Mouse (Mus musculus) Patski (cell line): Measurements from ENCODE around the gene Rab11fip3. TPM values are rescaled to one million over a fixed set of nuclear protein-coding genes. Genes with fewer than 3 reads are reported as not detected.
"Not testable (repeated sequence)": the region's sequence is repeated elsewhere in the genome, so short reads cannot be mapped to it uniquely, and the experiment has no call there.

Source experiments
- ATAC-seq: fragments of 100-300 bp; one replicate; pipeline ENCODE4 v1.8.0; 2021
- CTCF ChIA-PET: fragments of 350-600 bp; sonication (Branson Sonifier 250); formaldehyde crosslinking; loops from one replicate; lab custom pipeline; 2022; ENCODE audit warnings: inconsistent platforms; lab: Charles Lee
- POLR2A ChIA-PET: fragments of 350-600 bp; sonication (Branson Sonifier 250); formaldehyde crosslinking; loops from one replicate; lab custom pipeline; 2022; ENCODE audit warnings: antibody characterized with exemption, inconsistent platforms; lab: Charles Lee
- DNase-seq: peaks from one replicate; pipeline ENCODE4 v3.0.0-alpha.2; 2011; ENCODE audit warnings: low read depth, low spot score
- H3K27me3 ChIP-seq: fragments of 371-371 bp; one replicate; pipeline ENCODE4 v1.5.1; 2021
- CTCF ChIP-seq: fragments of 100-300 bp; IDR thresholded peaks from one replicate; pipeline ENCODE4 v1.5.1; 2021
- in situ Hi-C: fragments of 300-500 bp; cut with MboI; formaldehyde crosslinking; loops from 3 replicates; pipeline ENCODE4 v1.11.1; 2018; ENCODE audit warnings: low pct_unique_long_range_greater_than_20kb, mixed read lengths
- polyA plus RNA-seq: library from polyadenylated mRNA; unstranded; gene quantifications from one replicate; pipeline ENCODE4 v1.2.3, GENCODE M21; 2021

The Rab11fip3 gene
- polyA plus RNA-seq, 1 experiment from 2014 or later = 35.9 TPM

DNA sequence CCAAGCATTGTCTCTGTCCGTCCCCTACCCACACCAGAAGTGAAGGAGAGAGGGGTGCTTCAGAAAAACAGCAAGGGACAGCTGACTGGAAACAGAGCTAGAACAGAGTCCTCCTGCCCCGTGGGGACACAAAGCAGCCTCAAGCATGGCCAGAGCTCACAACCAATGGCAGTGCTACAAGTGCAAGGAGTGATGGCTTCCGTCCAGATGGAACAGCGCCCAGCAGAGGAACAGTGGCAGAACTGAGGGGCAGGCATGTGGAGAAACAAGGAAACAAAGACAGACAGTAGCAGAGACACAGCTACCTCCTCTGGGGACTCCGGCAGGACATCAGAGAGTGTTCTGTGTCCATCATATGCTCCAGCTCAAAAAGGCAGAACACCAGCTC, 26.1 kb downstream of the Rab11fip3 start:
- TF ChIP-seq CTCF = no peak
- CTCF ChIA-PET = interaction anchor here (1.3 to 1.6 kb wide), 2 partner anchors 33 to 47 kb away, joined by 3 to 4 read pairs; partner anchors contain the start of gene Decr2
- in situ Hi-C loops = no loop called here
- DNase-seq = no peak
- no peaks in the 10 kb centered on the region for H3K27me3 ChIP-seq
- no peak for ATAC-seq
- POLR2A ChIA-PET = interaction anchor here (0.8 kb wide), 1 partner anchor 12 kb away, joined by 3 read pairs; no protein-coding TSS in a partner anchor

DNA sequence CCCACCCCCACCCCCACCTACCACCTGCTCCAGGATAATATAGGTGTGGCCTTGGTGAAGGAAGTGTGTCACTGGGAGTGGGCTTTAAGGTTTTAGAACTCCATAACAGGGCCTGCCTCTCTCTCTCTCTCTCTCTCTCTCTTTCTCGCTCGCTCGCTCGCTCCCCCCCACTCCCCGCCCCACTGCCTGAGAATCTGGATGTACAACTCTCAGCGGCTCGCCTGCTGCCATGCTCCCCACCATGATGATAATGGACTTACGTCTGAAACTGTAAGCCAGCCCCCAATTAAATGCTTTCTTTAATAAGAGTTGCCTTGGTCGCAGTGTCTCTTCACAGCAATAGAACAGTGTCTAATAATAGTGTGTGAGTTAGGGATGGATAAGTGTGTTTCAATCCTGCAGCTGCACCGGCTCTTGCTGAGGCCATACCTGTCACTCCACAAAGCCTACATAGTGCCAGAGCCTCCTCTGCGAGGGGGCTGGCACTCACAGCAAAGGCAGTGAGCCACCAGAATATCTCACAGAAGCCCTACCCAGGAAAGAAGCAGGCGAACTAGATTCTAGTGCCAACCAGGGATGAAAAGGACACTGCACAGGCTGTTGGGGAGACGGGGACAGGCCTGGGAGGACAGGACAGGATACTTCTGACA, 26.6 kb downstream of the Rab11fip3 start:
- CTCF ChIA-PET = interaction anchor here (1.3 to 1.9 kb wide), 3 partner anchors 14 to 48 kb away, joined by 3 to 5 read pairs (median 4); partner anchors contain the start of gene Decr2
- DNase-seq (no peak), ATAC-seq (no peak)
- in situ Hi-C loops = no loop called here
- POLR2A ChIA-PET = no interaction called here
- H3K27me3 ChIP-seq = no peaks in the 10 kb centered on the region
- no peak for TF ChIP-seq CTCF

GRCm38 (mm10) chr17:26041111-26041802, 28.1 kb downstream of the Rab11fip3 start:
- H3K27me3 ChIP-seq = no peaks in the 10 kb centered on the region
- TF ChIP-seq CTCF = peak; percentile 92
- ATAC-seq (peak; percentile 78), DNase-seq (peak; percentile 44)
- in situ Hi-C loops = no loop called here
- POLR2A ChIA-PET = no interaction called here
- CTCF ChIA-PET = interaction anchor here (0.8 to 1.9 kb wide), 12 partner anchors 9 to 57 kb away, joined by 3 to 19 read pairs (median 4); partner anchors contain the start of gene Decr2

DNA sequence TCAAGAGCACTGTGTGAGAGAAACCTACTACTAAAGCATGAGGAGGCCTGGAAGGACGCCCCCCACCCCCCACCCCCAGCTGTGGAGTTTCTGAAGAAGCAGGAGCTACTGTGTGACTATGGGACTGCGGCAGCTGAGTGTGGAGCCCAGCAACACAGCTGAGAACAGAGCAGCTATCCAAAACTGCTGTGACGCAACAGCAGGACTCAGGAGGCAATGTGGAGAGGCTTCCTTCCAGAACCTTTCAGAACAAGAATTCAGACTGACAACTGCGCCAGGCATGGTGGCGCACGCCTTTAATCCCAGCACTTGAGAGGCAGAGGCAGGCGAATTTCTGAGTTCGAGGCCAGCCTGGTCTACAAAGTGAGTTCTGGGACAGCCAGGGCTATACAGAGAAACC, 28.6 kb downstream of the Rab11fip3 start:
- in situ Hi-C loops = not testable (repeated sequence)

DNA sequence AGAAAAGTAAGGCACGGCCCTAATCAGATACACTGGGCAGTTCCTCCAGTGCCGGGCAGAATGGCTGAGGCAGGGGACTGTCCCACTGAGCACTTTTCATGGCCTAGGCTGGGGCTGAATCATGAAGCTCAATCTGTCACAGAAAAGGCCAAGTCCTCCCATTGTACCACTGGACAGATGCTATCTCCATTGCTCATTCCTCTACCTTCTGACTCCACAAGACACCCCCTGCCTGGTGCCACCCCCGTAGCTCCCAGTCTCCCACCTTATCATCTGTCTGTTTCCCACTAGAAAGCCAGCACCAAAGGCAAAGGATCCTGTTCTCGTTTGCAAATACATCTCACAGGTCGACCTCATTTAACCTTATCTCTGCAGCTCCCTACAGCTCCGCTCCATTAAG, 37.3 kb downstream of the Rab11fip3 start:
- ATAC-seq = no peak
- CTCF ChIA-PET = interaction anchor here (0.9 to 2.7 kb wide), 3 partner anchors 9 to 19 kb away, joined by 4 to 11 read pairs (median 4); no protein-coding TSS in a partner anchor
- POLR2A ChIA-PET = no interaction called here
- in situ Hi-C loops = no loop called here
- no peak for DNase-seq
- no peak for TF ChIP-seq CTCF
- no peaks in the 10 kb centered on the region for H3K27me3 ChIP-seq

More for the DNA sequence above, 28.6 kb downstream of the Rab11fip3 start:
- CTCF ChIA-PET = interaction anchor here (0.8 to 1.9 kb wide), 10 partner anchors 9 to 57 kb away, joined by 3 to 19 read pairs (median 4); partner anchors contain the start of gene Decr2
- POLR2A ChIA-PET, ATAC-seq, H3K27me3 ChIP-seq, DNase-seq: not testable (repeated sequence)

DNA sequence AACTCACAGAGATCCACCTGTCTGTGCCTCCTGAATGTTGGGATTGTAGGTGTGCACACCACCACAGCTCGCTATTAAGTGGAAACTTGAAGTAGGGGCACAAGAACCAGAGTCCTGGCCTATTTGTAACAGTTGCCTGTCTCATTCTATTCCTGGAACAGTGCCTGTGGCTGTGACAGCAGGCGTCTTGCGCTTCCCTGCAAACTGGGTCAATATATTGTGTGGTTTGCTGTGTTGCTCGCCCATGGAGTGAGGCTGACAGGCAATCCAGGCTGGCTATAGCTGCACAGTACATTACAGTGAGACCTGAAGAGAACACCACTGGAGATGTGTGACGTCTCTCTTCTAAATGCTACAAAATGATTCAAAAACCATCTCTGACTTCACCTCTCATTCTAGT, 37.8 kb downstream of the Rab11fip3 start:
- in situ Hi-C loops = no loop called here
- H3K27me3 ChIP-seq = no peaks in the 10 kb centered on the region
- no peak for DNase-seq
- ChIA-PET CTCF (interaction anchor here (0.9 to 2.7 kb wide), 3 partner anchors 10 to 18 kb away, joined by 4 to 11 read pairs (median 4); no protein-coding TSS in a partner anchor), POLR2A (interaction anchor here (0.7 kb wide), 1 partner anchor 12 kb away, joined by 3 read pairs; no protein-coding TSS in a partner anchor)
- TF ChIP-seq CTCF = no peak
- no peak for ATAC-seq

DNA sequence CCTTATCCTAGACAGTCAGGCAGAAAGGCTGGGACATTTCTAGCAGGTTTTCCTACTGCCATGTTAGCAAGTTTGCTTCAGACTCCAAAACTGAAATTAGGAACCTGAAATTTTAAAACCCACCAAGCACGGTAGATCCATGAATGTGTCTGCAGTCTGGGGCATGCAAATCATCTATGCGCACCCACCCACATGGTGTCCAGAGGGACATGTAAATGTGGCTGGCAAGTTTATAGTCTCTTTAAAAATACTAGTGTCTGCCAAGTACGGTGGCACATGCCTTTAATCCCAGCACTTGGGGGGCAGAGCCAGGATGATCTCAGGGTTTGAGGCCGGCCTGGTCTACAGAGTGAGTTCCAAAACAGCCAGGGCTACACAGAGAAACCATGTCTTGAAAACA, 41.1 kb downstream of the Rab11fip3 start:
- CTCF ChIA-PET = interaction anchor here (1.5 kb wide), 1 partner anchor 13 kb away, joined by 5 read pairs; no protein-coding TSS in a partner anchor
- in situ Hi-C loops = no loop called here

DNA sequence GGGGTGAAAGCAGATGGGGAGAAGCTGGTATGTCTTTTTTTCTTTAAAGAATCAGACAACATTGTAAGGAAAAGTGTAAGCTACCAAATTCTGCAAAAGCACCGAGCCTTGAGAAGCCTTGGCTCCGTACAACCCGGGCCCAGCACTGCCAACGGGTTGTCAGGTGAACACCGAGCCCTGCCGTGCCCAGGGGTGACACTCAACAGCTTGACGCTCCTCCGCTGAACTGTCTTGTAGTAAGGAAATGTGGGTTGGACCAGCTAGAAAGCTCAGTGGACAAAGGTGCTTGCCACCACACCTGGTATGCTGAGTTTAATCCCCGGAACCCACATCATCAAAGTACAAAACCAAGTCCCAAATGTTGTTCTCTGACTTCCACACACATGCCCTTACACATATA, 44.7 kb downstream of the Rab11fip3 start:
- no peak for ATAC-seq
- ChIA-PET CTCF (interaction anchor here (2.2 kb wide), 1 partner anchor 12 kb away, joined by 7 read pairs; no protein-coding TSS in a partner anchor), POLR2A (no interaction called here)
- no peak for TF ChIP-seq CTCF
- H3K27me3 ChIP-seq = no peaks in the 10 kb centered on the region
- in situ Hi-C loops = no loop called here
- no peak for DNase-seq

More for the DNA sequence above, 41.1 kb downstream of the Rab11fip3 start:
- DNase-seq (no peak), ATAC-seq (no peak)
- no peaks in the 10 kb centered on the region for H3K27me3 ChIP-seq
- POLR2A ChIA-PET = no interaction called here
- no peak for TF ChIP-seq CTCF

DNA sequence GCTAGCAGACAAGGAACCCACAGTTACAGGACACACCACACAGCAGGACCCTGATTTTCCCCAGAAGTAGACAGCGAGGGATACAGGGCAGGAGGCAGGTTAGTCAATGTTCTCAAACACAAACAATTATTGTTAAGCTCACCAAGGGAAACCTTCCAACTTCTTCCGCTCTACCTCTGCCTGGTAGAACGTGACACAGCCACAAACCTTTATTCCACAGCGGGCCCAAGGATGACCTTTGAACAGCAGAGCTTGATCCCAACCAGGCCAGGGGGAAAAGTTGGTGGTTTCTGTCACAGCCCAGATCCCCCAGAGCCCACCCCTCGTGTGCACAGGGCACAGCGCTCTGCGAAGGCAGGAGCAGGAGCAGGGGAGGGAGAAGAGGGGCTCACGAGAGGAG, 45.4 kb downstream of the Rab11fip3 start:
- POLR2A ChIA-PET = no interaction called here
- in situ Hi-C loops = no loop called here
- CTCF ChIA-PET = interaction anchor here (0.7 to 2.2 kb wide), 2 partner anchors 12 to 17 kb away, joined by 3 to 7 read pairs; no protein-coding TSS in a partner anchor
- TF ChIP-seq CTCF = no peak
- DNase-seq (no peak), ATAC-seq (no peak)
- no peaks in the 10 kb centered on the region for H3K27me3 ChIP-seq

DNA sequence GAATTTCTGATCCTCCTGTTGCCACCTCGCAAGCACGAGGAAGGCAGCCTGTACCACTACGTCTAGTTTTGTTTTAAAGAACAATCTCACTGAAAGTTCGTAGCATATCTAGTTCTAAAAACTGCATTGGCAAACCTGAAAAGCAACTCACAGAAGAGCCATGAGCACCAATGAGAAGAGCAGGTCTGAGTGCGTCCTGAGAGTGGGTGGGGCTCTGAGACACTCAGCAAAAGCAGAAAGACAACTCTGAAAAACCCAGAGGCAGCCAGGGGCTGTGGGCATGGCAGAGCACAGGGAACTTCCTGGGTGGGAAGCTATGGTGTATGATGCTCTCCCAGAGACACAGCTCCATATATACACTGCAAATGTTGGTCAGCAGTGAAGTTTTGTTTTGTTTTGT, 46.2 kb downstream of the Rab11fip3 start:
- CTCF ChIA-PET = interaction anchor here (2.7 kb wide), 1 partner anchor 11 kb away, joined by 15 read pairs; no protein-coding TSS in a partner anchor
- TF ChIP-seq CTCF = no peak

More for the DNA sequence above, 46.2 kb downstream of the Rab11fip3 start:
- no peaks in the 10 kb centered on the region for H3K27me3 ChIP-seq
- ATAC-seq (no peak), DNase-seq (no peak)
- in situ Hi-C loops = no loop called here
- POLR2A ChIA-PET = no interaction called here
